Mouse (Mus musculus): ENCODE results near the gene Add3.
A peak's percentile ranks its signal among the peaks of the same experiment; 100 is the strongest.

Add3 gene

GRCm38 (mm10) chr19:53140044-53140803 is at the start of gene Add3:
TSS of gene Add3 (plus strand) at chr19:53140443.
- DNase-seq = peak; percentile 52

DNA sequence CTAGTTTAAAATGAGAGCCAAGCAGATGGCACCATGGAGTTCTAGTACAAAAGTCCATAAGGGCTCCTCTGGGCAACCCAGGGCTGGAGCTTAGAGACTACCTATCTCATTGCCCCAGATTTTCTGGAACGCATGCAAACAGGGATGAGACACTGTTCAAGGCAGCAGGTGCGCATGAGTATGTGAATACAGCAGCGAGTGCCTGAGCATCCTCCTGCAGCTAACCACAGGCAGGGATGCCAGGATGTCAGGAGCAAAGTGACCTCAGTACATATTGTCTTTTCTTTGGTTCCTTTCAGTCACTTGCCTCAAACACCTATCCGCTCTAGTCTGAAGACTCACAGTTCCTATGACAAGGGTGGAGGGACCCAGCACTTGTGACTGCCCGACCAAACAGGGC is 49.6 kb upstream of the Add3 start:
- no peak for DNase-seq

DNA sequence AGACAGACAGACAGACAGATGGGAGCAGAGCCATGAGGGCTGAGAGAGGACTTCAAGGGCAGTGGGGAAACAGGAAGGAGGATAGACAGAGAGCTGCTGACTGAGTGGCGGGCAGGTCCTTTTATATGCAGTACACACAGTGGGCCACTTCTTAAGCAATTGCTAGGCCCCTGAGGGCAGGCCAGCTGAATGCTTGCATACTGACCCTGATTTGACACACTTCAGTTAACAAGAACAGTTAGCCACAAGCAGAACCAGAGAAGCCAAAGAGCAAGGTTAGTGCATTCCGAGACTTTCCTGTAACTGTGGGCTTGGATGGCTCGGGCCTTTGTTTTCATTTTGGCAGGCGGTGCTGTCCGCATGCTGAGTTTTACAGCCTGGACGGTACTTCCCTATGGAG is 48.0 kb upstream of the Add3 start:
- no peak for DNase-seq

DNA sequence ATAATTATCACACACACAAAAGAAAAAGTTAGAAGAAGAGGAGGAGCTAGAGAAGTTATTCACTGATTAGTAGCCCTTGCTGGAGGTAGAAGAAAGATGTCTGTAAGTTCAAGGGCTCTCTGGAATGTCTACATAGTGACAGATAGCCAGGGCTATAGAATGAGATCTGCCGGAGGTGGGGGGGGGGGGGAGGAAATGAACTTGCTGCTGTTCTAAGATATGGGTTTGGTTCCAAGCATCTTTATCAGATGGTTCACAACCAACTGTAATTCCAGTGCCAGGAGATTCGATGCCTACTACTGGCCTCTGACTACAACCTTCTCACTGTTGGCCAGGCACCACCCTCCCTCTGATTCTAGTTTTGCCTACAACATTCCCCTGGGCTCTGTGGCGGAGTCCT is 46.9 kb upstream of the Add3 start:
- DNase-seq = no peak

DNA sequence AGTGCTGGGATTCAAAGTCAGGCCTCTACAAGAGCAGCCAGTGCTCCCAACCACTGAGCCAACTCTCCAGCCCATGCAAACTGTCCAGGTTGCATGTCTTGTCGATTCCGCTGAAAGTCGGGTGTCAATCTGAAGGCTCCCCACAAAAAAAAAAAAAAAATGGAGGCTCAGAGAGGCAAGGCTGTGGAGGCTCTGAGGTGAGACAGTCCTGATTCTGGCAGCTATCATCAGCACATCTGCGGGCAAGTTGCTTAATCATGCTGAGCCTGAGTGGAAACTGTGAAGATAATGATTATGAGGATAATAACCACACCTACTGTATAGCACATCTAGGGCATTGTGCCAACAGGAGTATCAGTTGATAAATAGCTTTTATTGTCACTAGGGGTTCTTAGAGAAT is 45.6 kb upstream of the Add3 start:
- no peak for DNase-seq

- DNase-seq = no peak
Measured at GRCm38 (mm10) chr19:53101374-53102300, 38.6 kb upstream of the Add3 start.

DNA sequence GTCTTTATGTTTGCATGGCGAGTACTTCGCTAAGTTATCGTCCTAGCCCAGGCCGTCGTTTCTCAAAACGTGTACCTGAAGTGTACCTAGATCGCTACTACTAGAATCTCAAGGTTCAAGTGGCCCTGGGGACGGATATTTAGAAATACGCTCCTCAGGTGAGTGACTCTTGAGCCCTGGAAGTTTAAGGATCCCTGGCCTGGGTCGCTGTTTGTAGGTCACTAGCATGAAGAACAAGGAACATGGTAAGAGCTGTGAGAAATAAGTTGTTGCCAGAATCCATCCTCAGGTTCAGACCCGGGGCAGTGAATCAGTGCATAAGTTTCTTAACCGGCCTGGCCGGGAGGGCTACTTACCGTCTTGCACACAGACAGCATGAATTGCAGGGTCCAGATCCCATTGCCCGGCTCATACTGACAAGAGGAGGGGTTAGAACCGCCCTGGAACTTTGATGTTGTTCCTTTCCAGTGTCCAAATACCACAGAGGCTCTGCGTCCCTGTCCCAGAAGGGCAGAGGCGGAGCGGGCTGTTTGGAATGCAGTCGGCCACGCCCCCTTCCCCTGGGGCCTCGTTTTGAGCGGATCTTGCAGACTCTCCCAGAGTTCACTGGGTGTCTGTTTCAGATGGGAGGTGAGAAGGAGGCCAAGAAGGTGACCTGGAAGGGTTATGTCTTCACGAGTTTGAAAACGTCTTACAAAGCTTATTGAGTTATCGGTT is 34.7 kb upstream of the Add3 start:
- DNase-seq = peak; percentile 73

- DNase-seq = no peak
Measured at GRCm38 (mm10) chr19:53106952-53107351, 33.3 kb upstream of the Add3 start.

DNA sequence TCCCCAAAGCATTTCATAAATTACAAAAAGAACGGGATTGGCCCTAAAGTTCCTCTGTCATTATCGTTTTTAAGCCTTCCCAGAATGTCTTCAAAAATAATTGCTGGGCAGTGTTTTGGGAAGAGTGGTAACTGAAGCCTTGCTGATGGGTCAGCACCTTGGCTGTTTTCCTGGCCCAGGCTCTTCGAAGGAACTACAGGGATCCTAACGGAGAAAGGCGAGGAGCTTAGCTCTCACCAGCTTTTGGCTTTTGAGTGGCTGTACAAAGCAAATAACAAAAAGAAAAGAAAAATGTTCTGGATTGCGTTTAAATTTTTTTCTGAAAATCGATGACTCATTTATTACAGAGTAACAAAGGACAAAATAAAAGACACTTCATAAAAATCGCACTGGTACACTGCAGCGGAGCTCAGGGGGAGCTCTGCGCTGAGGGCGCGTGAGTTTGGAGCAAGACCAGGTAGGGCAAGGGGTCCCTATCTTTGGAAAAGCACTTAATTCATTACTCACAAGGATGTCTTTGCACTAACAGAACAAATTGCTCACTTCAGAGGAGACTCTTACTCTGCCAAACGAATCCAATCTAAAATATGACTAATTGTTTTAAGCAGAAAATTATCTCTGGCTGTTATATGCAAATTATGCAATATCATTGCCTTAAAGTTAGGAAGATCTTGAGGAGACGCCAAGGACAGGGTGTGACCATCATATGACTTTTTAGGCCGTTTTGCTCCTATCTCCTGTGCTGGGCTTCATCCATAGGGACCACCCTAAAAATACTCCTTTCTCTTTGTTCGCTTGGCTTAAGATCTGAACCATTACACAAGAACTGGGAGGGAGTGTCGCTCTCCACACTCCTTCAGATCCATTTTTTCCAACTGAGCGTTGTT is 32.6 kb upstream of the Add3 start:
- no peak for DNase-seq

GRCm38 (mm10) chr19:53111996-53112590 is 28.1 kb upstream of the Add3 start:
- DNase-seq = peak; percentile 51

- DNase-seq = no peak
Measured at GRCm38 (mm10) chr19:53119255-53119795, 20.9 kb upstream of the Add3 start.

DNA sequence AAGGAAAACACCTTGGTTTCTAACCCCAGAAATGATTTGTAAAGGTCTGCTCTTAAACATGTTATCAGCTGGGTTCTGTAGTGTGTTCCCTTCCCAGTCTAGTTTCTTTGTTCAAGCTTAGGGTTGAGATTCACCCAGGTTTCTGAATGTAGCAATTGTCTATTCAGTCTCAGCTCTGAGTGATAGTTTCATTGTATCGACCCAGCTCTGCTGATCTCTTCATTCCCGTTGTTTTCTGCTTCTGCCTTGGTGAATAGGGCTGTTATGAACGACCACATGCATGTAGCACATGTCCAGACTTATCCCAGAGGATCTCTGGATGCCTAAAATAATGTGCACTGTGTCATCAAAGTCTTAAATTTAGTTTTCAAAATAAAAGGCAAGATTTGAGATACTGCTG is 19.8 kb upstream of the Add3 start:
- no peak for DNase-seq

GRCm38 (mm10) chr19:53122641-53123241 is 17.5 kb upstream of the Add3 start:
- no peak for DNase-seq

- no peak for DNase-seq
Measured at GRCm38 (mm10) chr19:53123301-53123700, 16.9 kb upstream of the Add3 start.

DNA sequence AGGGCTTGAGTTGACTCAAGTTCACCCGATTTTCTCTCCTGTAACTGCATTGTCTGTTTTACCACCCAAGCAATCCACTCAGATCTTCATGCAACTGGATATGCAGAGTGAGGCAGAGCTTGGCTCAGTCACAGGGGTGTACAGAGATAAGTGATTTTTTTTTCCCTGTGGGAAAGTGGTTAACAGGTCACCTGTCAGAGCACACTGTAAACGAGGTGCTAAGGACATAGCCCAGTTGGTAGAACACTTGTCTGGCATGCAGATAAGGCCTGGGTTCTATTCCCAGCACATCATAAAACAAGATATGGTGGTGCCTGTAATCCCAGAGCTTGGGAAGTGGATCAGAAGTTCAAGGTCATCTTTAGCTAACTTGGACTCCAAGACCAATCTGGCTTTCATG is 14.6 kb upstream of the Add3 start:
- no peak for DNase-seq

DNA sequence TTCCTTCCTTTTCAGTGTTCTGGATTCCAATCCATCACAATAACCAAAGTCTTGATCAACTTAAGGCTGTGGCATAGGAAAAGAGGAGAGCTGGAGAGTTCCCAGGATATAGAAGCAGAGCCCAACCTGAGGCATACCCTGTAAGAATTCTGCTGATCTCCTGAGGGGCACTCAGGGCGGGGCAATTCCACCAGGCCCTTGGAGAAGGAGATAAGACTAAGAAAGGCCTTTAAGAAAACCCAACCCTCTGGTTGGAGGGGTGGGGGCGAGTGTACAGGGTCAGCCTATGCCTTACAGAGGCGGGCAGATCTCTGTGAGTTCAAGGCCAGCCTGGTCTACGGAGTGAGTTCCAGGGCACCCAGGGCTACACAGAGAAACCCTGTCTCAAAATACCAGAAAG is 13.7 kb upstream of the Add3 start:
- DNase-seq = no peak

- DNase-seq = no peak
Measured at GRCm38 (mm10) chr19:53127320-53128291, 12.6 kb upstream of the Add3 start.

GRCm38 (mm10) chr19:53128494-53129337 is 11.5 kb upstream of the Add3 start:
- no peak for DNase-seq

Data from retina, postnatal 1 day (tissue).